Mouse (Mus musculus): ENCODE data around the gene Rbfox2. TPM values are rescaled to one million over a fixed set of nuclear protein-coding genes. Genes with fewer than 3 reads are reported as not detected.

Gene Rbfox2
- polyA plus RNA-seq, 1 experiment from 2014 or later = 159 TPM

- Histone ChIP-seq H3K4me2 (replicated peaks) (no peak overlapping the region), H3K9ac (no peak overlapping the region), H3K36me3 (no peaks in the 10 kb centered on the region), H3K27ac (no peak overlapping the region), H3K9me3 (no peaks in the 10 kb centered on the region), H3K4me1 (peaks cover 42% of the 10 kb centered on the region), H3K4me3 (no peak overlapping the region), H3K27me3 (replicated peaks) (no peaks in the 10 kb centered on the region)
- no peak for ATAC-seq (ENCODE audit: low FRiP score, low read depth)
- WGBS = 49% methylated on average over 1 of the region's 1 CpGs
These were observed 89.3 kb downstream of the Rbfox2 start for GRCm38 (mm10) chr15:77217523-77217922.

- Histone ChIP-seq H3K4me1 (peaks cover 42% of the 10 kb centered on the region), H3K9ac (no peak overlapping the region), H3K4me2 (replicated peaks) (no peak overlapping the region), H3K27me3 (replicated peaks) (no peaks in the 10 kb centered on the region), H3K27ac (no peak overlapping the region), H3K36me3 (no peaks in the 10 kb centered on the region), H3K4me3 (no peak overlapping the region), H3K9me3 (no peaks in the 10 kb centered on the region)
- no peak for ATAC-seq (ENCODE audit: low FRiP score, low read depth)
- WGBS = 88% methylated on average over 6 of the region's 6 CpGs
These were observed 90.1 kb downstream of the Rbfox2 start for GRCm38 (mm10) chr15:77216704-77217103.

GRCm38 (mm10) chr15:77215178-77215800, 91.5 kb downstream of the Rbfox2 start:
- Histone ChIP-seq H3K27me3 (replicated peaks) (no peaks in the 10 kb centered on the region), H3K9me3 (no peaks in the 10 kb centered on the region), H3K9ac (no peak overlapping the region), H3K4me3 (no peak overlapping the region), H3K27ac (no peak overlapping the region), H3K4me1 (peaks cover 42% of the 10 kb centered on the region), H3K4me2 (replicated peaks) (peak overlapping the region; percentile 33), H3K36me3 (no peaks in the 10 kb centered on the region)
- no peak for ATAC-seq (ENCODE audit: low FRiP score, low read depth)
- 21% methylated on average over 5 of the region's 5 CpGs for WGBS

- Histone ChIP-seq H3K27ac (no peak overlapping the region), H3K27me3 (replicated peaks) (no peaks in the 10 kb centered on the region), H3K4me1 (peaks cover 40% of the 10 kb centered on the region), H3K9ac (no peak overlapping the region), H3K9me3 (no peaks in the 10 kb centered on the region), H3K4me3 (no peak overlapping the region), H3K36me3 (no peaks in the 10 kb centered on the region), H3K4me2 (replicated peaks) (no peak overlapping the region; the same call in 1 of the 2 replicates)
- no peak for ATAC-seq (ENCODE audit: low FRiP score, low read depth)
- WGBS = 39% methylated on average over 8 of the region's 8 CpGs
These were observed 92.2 kb downstream of the Rbfox2 start for GRCm38 (mm10) chr15:77214410-77215107.

- WGBS = 37% methylated on average over 5 of the region's 5 CpGs
- Histone ChIP-seq H3K27ac (no peak overlapping the region), H3K36me3 (no peaks in the 10 kb centered on the region), H3K4me2 (replicated peaks) (no peak overlapping the region), H3K9ac (no peak overlapping the region), H3K27me3 (replicated peaks) (no peaks in the 10 kb centered on the region), H3K9me3 (no peaks in the 10 kb centered on the region), H3K4me1 (peaks cover 39% of the 10 kb centered on the region), H3K4me3 (no peak overlapping the region)
- ATAC-seq (ENCODE audit: low FRiP score, low read depth) = no peak
These were observed 93.0 kb downstream of the Rbfox2 start for GRCm38 (mm10) chr15:77213829-77214228.

GRCm38 (mm10) chr15:77212818-77213217, 94.0 kb downstream of the Rbfox2 start:
- no peak for ATAC-seq (ENCODE audit: low FRiP score, low read depth)
- Histone ChIP-seq H3K4me2 (replicated peaks) (no peak overlapping the region), H3K4me3 (no peak overlapping the region), H3K9me3 (no peaks in the 10 kb centered on the region), H3K27me3 (replicated peaks) (no peaks in the 10 kb centered on the region), H3K36me3 (no peaks in the 10 kb centered on the region), H3K4me1 (peaks cover 39% of the 10 kb centered on the region), H3K27ac (no peak overlapping the region), H3K9ac (no peak overlapping the region)
- 65% methylated on average over 7 of the region's 7 CpGs for WGBS

GRCm38 (mm10) chr15:77212217-77212757, 94.5 kb downstream of the Rbfox2 start:
- peaks cover 38% of the 10 kb centered on the region for H3K4me1 ChIP-seq
- no peaks in the 10 kb centered on the region for H3K27me3 ChIP-seq (replicated peaks)
- no peaks in the 10 kb centered on the region for H3K9me3 ChIP-seq
- ATAC-seq (ENCODE audit: low FRiP score, low read depth) = no peak
- no peak overlapping the region for H3K4me3 ChIP-seq
- WGBS = 86% methylated on average over 4 of the region's 4 CpGs
- H3K9ac ChIP-seq = no peak overlapping the region
- no peak overlapping the region for H3K27ac ChIP-seq
- H3K36me3 ChIP-seq = no peaks in the 10 kb centered on the region
- H3K4me2 ChIP-seq (replicated peaks) = no peak overlapping the region

- H3K27ac ChIP-seq = no peak overlapping the region
- H3K4me2 ChIP-seq (replicated peaks) = no peak overlapping the region
- H3K36me3 ChIP-seq = no peaks in the 10 kb centered on the region
- no peak for ATAC-seq (ENCODE audit: low FRiP score, low read depth)
- H3K4me1 ChIP-seq = peaks cover 19% of the 10 kb centered on the region
- H3K4me3 ChIP-seq = no peak overlapping the region
- WGBS = 89% methylated on average over 5 of the region's 5 CpGs
- no peaks in the 10 kb centered on the region for H3K27me3 ChIP-seq (replicated peaks)
- H3K9ac ChIP-seq = no peak overlapping the region
- H3K9me3 ChIP-seq = no peaks in the 10 kb centered on the region
These were observed 99.8 kb downstream of the Rbfox2 start for GRCm38 (mm10) chr15:77206996-77207395.

GRCm38 (mm10) chr15:77204951-77205350, 101.9 kb downstream of the Rbfox2 start:
- H3K27me3 ChIP-seq (replicated peaks) = no peaks in the 10 kb centered on the region
- 78% methylated on average over 7 of the region's 7 CpGs for WGBS
- ATAC-seq (ENCODE audit: low FRiP score, low read depth) = no peak
- H3K4me2 ChIP-seq (replicated peaks) = no peak overlapping the region
- H3K9me3 ChIP-seq = no peaks in the 10 kb centered on the region
- no peak overlapping the region for H3K4me3 ChIP-seq
- peaks cover 19% of the 10 kb centered on the region for H3K4me1 ChIP-seq
- no peak overlapping the region for H3K27ac ChIP-seq
- no peak overlapping the region for H3K9ac ChIP-seq
- no peaks in the 10 kb centered on the region for H3K36me3 ChIP-seq

- H3K4me2 ChIP-seq (replicated peaks) = no peak overlapping the region
- ATAC-seq (ENCODE audit: low FRiP score, low read depth) = no peak
- no peaks in the 10 kb centered on the region for H3K36me3 ChIP-seq
- H3K9ac ChIP-seq = no peak overlapping the region
- 72% methylated on average over 14 of the region's 14 CpGs for WGBS
- H3K27me3 ChIP-seq (replicated peaks) = no peaks in the 10 kb centered on the region
- H3K27ac ChIP-seq = 0 out of 2 replicates have a peak overlapping the region, but pooled peaks have one; percentile 26
- H3K4me3 ChIP-seq = no peak overlapping the region
- H3K4me1 ChIP-seq = peaks cover 19% of the 10 kb centered on the region
- H3K9me3 ChIP-seq = no peaks in the 10 kb centered on the region
These were observed 103.4 kb downstream of the Rbfox2 start for GRCm38 (mm10) chr15:77203255-77203981.

GRCm38 (mm10) chr15:77202881-77203254, 103.9 kb downstream of the Rbfox2 start:
- H3K4me2 ChIP-seq (replicated peaks) = no peak overlapping the region
- H3K9ac ChIP-seq = no peak overlapping the region
- no peaks in the 10 kb centered on the region for H3K9me3 ChIP-seq
- no peak overlapping the region for H3K27ac ChIP-seq
- no peaks in the 10 kb centered on the region for H3K36me3 ChIP-seq
- no peaks in the 10 kb centered on the region for H3K27me3 ChIP-seq (replicated peaks)
- peaks cover 19% of the 10 kb centered on the region for H3K4me1 ChIP-seq
- no peak for ATAC-seq (ENCODE audit: low FRiP score, low read depth)
- WGBS = 84% methylated on average over 3 of the region's 3 CpGs
- no peak overlapping the region for H3K4me3 ChIP-seq

GRCm38 (mm10) chr15:77202223-77202622, 104.6 kb downstream of the Rbfox2 start:
- H3K9me3 ChIP-seq = no peaks in the 10 kb centered on the region
- no peak overlapping the region for H3K9ac ChIP-seq
- H3K27me3 ChIP-seq (replicated peaks) = no peaks in the 10 kb centered on the region
- 49% methylated on average over 2 of the region's 2 CpGs for whole genome bisulfite sequencing
- H3K27ac ChIP-seq = no peak overlapping the region
- no peak overlapping the region for H3K4me2 ChIP-seq (replicated peaks)
- no peak overlapping the region for H3K4me3 ChIP-seq
- ATAC-seq (ENCODE audit: low FRiP score, low read depth) = no peak
- H3K4me1 ChIP-seq = peaks cover 19% of the 10 kb centered on the region
- no peaks in the 10 kb centered on the region for H3K36me3 ChIP-seq

Data from neural tube, embryonic 12.5 days (tissue).